Mouse (Mus musculus) lung, embryonic 14.5 days (tissue): ENCODE measurements at regions not wholly inside any gene's neighbourhood (a gene's known extent, or its start where the extent isn't known, plus 50 kb on each side); places are given as distances from the start of the nearest gene placed in this dataset.

ENCODE experiments used
- ATAC-seq: fragments of 200-750 bp; cut with Nextera tagmentation; 2 replicates; pipeline ENCODE4 v1.8.0; 2017; ENCODE audit warnings: mild to moderate bottlenecking, moderate TSS enrichment, moderate library complexity; ENCODE audit not compliant: insufficient read depth
- DNase-seq: peaks from one replicate; pipeline ENCODE4 v3.0.0-alpha.2; 2015
- H3K27ac ChIP-seq: fragments of 300-500 bp; sonication (generic); 2 replicates; pipeline ENCODE4 v1.5.1; 2014; ENCODE audit warnings: low read depth, mild to moderate bottlenecking, moderate library complexity
- H3K27me3 ChIP-seq: fragments of 300-500 bp; sonication (generic); 2 replicates; pipeline ENCODE4 v1.6.1; 2014; ENCODE audit warnings: low read length, control low read depth; ENCODE audit not compliant: insufficient read depth
- H3K36me3 ChIP-seq: fragments of 300-500 bp; sonication (generic); 2 replicates; pipeline ENCODE4 v1.6.1; 2014; ENCODE audit warnings: control low read depth; ENCODE audit not compliant: insufficient read depth
- H3K4me1 ChIP-seq: fragments of 300-500 bp; sonication (generic); 2 replicates; pipeline ENCODE4 v1.6.1; 2014; ENCODE audit warnings: antibody characterized with exemption, control low read depth; ENCODE audit not compliant: insufficient read depth
- H3K4me2 ChIP-seq: fragments of 300-500 bp; sonication (generic); 2 replicates; pipeline ENCODE4 v1.6.1; 2014; ENCODE audit warnings: mild to moderate bottlenecking
- H3K4me3 ChIP-seq: fragments of 300-500 bp; sonication (generic); 2 replicates; pipeline ENCODE4 v1.5.1; 2014; ENCODE audit warnings: low read depth, low read length
- H3K9ac ChIP-seq: fragments of 300-500 bp; sonication (generic); 2 replicates; pipeline ENCODE4 v1.6.1; 2014
- H3K9me3 ChIP-seq: fragments of 300-500 bp; sonication (generic); 2 replicates; pipeline ENCODE4 v1.6.1; 2016; ENCODE audit warnings: low read depth, low read length, control low read depth
- CTCF ChIP-seq: IDR thresholded peaks from 2 replicates; pipeline ENCODE4 v1.5.1; 2016; ENCODE audit warnings: antibody characterized with exemption, low read depth
- WGBS: fragments of 180-500 bp; shearing (Covaris S2); extraction: QIAGEN DNeasy Blood & Tissue Kit; methylation state at CpG from one replicate; pipeline ENCODE4 v1.1.7; 2014; 5-methylcytosine and 5-hydroxymethylcytosine counted together

GRCm38 (mm10) chr10:19126438-19126837, 111.0 kb upstream of the Tnfaip3 start:
- 42% methylated on average over 4 of the region's 4 CpGs for WGBS
- H3K27ac ChIP-seq: no peak overlapping the region

GRCm38 (mm10) chr10:19123691-19124090, 108.2 kb upstream of the Tnfaip3 start:
- WGBS: 58% methylated on average over 7 of the region's 7 CpGs
- Histone ChIP-seq H3K4me1 (no peaks in the 10 kb centered on the region), H3K9ac (no peak overlapping the region), H3K4me2 (no peak overlapping the region), H3K9me3 (no peaks in the 10 kb centered on the region), H3K27ac (no peak overlapping the region), H3K36me3 (no peaks in the 10 kb centered on the region), H3K27me3 (no peaks in the 10 kb centered on the region), H3K4me3 (no peak overlapping the region)
- DNase-seq (peak; percentile 13), ATAC-seq (no peak)
- TF ChIP-seq CTCF: no peak

More at GRCm38 (mm10) chr10:19126438-19126837, 111.0 kb upstream of the Tnfaip3 start:
- Histone ChIP-seq H3K27me3 (no peaks in the 10 kb centered on the region), H3K4me1 (no peaks in the 10 kb centered on the region), H3K9ac (no peak overlapping the region), H3K4me2 (no peak overlapping the region), H3K36me3 (no peaks in the 10 kb centered on the region), H3K4me3 (no peak overlapping the region), H3K9me3 (no peaks in the 10 kb centered on the region)
- DNase-seq: no peak
- TF ChIP-seq CTCF: no peak
- no peak for ATAC-seq

GRCm38 (mm10) chr10:19122221-19122620, 106.8 kb upstream of the Tnfaip3 start:
- Histone ChIP-seq H3K36me3 (no peaks in the 10 kb centered on the region), H3K27ac (no peak overlapping the region), H3K4me3 (no peak overlapping the region), H3K27me3 (no peaks in the 10 kb centered on the region), H3K9ac (no peak overlapping the region), H3K9me3 (no peaks in the 10 kb centered on the region), H3K4me1 (no peaks in the 10 kb centered on the region), H3K4me2 (no peak overlapping the region)
- DNase-seq: peak; percentile 22
- ATAC-seq: peak; percentile 28; the same call in 1 of the 2 replicates
- WGBS: 63% methylated on average over 6 of the region's 6 CpGs
- TF ChIP-seq CTCF: no peak

GRCm38 (mm10) chr10:19119281-19120049, 104.0 kb upstream of the Tnfaip3 start:
- H3K4me3 ChIP-seq: no peak overlapping the region
- no peaks in the 10 kb centered on the region for H3K27me3 ChIP-seq
- no peaks in the 10 kb centered on the region for H3K36me3 ChIP-seq
- no peak for TF ChIP-seq CTCF
- DNase-seq (no peak), ATAC-seq (no peak)
- no peaks in the 10 kb centered on the region for H3K9me3 ChIP-seq
- no peak overlapping the region for H3K4me2 ChIP-seq
- no peaks in the 10 kb centered on the region for H3K4me1 ChIP-seq
- H3K27ac ChIP-seq: no peak overlapping the region
- H3K9ac ChIP-seq: no peak overlapping the region
- WGBS: 66% methylated on average over 8 of the region's 8 CpGs

GRCm38 (mm10) chr10:19118569-19119280, 103.3 kb upstream of the Tnfaip3 start:
- Histone ChIP-seq H3K4me1 (no peaks in the 10 kb centered on the region), H3K4me3 (no peak overlapping the region), H3K36me3 (no peaks in the 10 kb centered on the region), H3K9ac (no peak overlapping the region), H3K27ac (no peak overlapping the region), H3K27me3 (no peaks in the 10 kb centered on the region), H3K9me3 (no peaks in the 10 kb centered on the region), H3K4me2 (no peak overlapping the region)
- ATAC-seq: no peak
- WGBS: 67% methylated on average over 5 of the region's 5 CpGs
- no peak for TF ChIP-seq CTCF
- DNase-seq: no peak

- Histone ChIP-seq H3K4me2 (no peak overlapping the region), H3K27me3 (no peaks in the 10 kb centered on the region), H3K9ac (no peak overlapping the region), H3K4me1 (no peaks in the 10 kb centered on the region), H3K9me3 (no peaks in the 10 kb centered on the region), H3K27ac (no peak overlapping the region), H3K36me3 (no peaks in the 10 kb centered on the region), H3K4me3 (no peak overlapping the region)
- DNase-seq (no peak), ATAC-seq (no peak)
- no peak for TF ChIP-seq CTCF
- 54% methylated on average over 9 of the region's 9 CpGs for WGBS
Observed at GRCm38 (mm10) chr10:19117071-19117605, 101.7 kb upstream of the Tnfaip3 start.

GRCm38 (mm10) chr10:19112459-19112858, 97.0 kb upstream of the Tnfaip3 start:
- no peak overlapping the region for H3K4me3 ChIP-seq
- no peak overlapping the region for H3K27ac ChIP-seq
- DNase-seq: no peak
- H3K4me1 ChIP-seq: no peaks in the 10 kb centered on the region
- no peak for ATAC-seq
- H3K4me2 ChIP-seq: no peak overlapping the region
- H3K9ac ChIP-seq: no peak overlapping the region
- WGBS: 74% methylated on average over 2 of the region's 2 CpGs
- no peaks in the 10 kb centered on the region for H3K27me3 ChIP-seq
- H3K9me3 ChIP-seq: no peaks in the 10 kb centered on the region
- no peaks in the 10 kb centered on the region for H3K36me3 ChIP-seq
- no peak for TF ChIP-seq CTCF
